Mouse (Mus musculus) cerebral cortex, adult 2 months (tissue): ENCODE data around the gene Grm7.

Source experiments
- WGBS: fragments of 180-500 bp; shearing (Covaris S2); methylation state at CpG from one replicate; pipeline ENCODE4 v1.1.7; 2018; 5-methylcytosine and 5-hydroxymethylcytosine counted together

Grm7 gene

DNA sequence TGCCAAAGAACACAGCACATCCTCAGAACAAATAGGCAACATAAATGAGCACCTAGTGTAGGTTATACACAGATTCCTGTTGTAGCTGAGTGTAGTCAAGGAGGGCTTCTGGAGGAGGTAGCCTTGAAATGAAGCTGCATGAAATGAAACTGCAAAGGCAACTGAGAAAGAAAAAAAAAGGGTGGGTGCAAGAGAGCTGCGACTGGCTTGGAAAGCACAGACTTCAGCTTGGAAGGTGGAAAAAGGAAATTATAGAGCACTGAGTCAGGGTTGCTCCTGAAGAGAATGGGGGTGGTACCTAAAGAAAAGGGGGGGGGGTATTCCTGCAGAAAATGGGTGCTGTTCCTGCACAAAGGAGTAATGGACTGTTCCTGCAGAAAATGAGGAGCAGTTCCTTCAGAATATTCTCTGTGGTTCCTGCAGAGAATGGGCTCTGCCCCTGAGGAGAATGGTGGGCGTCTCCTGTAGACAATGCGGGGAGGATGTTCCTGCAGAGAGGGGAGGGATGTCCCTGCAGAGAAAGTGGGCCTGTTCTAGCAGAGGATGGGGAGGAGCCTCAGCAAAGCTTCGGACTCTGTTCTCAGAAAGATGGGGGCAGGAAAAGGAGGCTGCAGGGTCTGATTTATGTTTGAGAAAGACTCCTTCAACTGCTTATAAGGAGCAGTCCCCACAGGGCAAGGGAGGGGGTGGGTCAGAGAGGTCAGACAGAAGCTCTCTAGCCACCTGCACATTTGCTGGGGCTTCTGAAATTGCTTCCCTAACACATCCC, 726.4 kb downstream of the Grm7 start:
- WGBS = 26% methylated on average over 4 of the region's 4 CpGs

DNA sequence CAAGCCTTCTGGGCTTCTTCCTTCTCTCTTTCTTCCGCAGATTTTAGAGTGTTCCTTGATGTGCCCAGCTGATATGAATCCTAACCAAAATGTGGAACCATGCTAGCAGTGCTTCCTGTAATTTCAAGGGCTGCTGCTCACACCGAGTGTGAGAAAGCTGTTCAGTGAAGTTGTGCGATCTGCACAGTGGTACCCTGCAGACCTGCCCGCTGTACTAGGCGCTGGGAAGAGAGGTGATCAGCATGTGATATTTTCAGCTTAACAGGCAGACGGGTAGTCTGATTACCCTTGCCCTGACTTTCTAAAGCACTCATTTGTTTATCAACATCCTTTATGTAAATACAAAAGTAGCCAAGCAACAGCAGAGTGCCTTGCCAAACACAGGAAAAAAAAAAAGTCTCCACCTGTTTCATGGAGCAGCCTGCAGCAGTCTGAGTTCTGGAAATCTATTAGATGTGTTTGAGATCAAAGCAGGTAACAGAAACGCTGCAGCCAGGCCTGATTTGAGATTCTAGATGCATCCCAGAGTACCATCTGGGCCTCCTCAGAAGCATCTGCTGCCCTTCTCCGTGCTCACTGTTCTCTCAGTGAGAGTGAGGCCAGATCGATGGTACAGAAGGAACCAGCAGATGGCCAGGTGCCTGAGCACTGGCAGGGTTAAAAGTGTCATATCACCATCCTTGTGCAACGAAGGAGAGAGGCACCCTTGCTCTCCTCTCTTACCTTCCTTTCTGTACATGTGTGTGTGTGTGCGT, 727.4 kb downstream of the Grm7 start:
- 38% methylated on average over 11 of the region's 11 CpGs for WGBS

DNA sequence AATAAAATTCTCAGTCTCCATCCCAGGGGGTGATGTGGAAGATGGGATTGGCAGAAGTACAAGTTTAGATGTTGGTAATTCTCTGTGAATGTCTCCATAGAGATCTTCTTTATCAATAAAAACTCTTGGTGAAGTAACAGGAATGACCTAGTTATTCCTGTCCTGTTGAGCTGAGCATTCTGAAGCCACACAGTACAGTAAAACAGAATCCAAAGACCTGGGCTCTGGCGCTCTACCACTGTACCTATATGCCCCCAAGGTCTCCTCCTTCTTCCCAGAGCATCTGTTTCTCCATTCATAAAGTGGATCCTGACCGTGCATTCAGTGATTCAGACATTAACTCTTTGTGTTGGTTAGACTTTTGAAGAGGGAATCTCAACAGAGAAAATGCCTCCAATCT, 735.3 kb downstream of the Grm7 start:
- 67% methylated on average over 2 of the region's 2 CpGs for WGBS

DNA sequence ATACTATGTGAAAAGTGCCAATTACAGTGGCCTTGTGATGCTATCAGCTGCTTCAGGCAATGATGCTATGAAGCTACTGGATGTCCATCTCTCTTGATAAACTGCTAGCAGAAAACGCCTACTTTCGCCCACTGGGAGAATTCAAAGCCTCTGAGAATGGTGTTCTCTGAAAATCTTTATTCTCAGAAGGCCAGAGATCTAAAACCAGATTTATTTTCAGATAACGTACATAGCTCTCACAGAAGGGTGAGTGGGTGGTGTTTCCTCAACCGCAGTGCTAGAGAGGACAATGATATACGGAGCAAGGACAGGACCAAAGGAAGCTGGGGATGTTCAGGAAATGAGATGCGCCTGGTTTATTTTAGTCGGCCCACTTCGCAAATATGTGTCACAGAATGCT, 763.4 kb downstream of the Grm7 start:
- WGBS = 59% methylated on average over 8 of the region's 8 CpGs

DNA sequence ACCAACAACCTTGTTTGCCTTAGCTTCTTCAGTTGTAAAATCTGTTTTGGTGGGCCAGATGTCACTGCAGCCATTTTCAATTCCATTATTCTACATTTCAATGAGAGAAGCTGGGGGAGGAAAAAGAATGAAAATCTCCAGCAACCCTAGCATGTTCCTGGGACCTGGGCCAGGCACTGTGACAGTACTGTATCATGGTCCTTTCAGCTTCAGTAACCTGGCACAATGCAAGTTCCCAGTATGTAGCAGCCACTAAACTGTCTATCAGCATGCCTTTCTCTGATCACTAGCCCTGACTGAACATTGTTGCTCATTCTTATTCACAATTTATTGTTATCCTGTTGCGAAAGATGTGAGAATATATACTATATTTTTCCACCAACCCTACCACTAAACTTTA, 779.4 kb downstream of the Grm7 start:
- 86% methylated on average over 1 of the region's 1 CpGs for WGBS

DNA sequence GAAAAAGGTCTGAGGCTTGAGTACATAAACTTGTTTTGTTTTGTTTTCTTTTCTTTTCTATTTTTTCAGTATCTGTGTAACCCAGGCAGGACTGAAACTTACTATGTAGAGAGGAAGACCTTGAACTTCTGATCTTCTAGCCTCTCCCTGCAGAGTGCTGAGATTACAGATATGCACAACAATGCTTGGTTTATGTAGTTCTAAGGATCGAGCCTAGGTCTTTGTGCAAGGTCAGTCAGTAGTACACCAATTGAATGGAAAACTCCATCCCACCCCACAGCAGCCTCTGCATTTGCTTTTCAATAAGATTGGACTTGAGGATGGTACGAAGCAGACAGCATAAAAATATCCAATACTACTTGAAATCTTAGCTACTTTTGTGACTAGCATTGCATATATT, 800.8 kb downstream of the Grm7 start:
- 76% methylated on average over 2 of the region's 2 CpGs for WGBS

DNA sequence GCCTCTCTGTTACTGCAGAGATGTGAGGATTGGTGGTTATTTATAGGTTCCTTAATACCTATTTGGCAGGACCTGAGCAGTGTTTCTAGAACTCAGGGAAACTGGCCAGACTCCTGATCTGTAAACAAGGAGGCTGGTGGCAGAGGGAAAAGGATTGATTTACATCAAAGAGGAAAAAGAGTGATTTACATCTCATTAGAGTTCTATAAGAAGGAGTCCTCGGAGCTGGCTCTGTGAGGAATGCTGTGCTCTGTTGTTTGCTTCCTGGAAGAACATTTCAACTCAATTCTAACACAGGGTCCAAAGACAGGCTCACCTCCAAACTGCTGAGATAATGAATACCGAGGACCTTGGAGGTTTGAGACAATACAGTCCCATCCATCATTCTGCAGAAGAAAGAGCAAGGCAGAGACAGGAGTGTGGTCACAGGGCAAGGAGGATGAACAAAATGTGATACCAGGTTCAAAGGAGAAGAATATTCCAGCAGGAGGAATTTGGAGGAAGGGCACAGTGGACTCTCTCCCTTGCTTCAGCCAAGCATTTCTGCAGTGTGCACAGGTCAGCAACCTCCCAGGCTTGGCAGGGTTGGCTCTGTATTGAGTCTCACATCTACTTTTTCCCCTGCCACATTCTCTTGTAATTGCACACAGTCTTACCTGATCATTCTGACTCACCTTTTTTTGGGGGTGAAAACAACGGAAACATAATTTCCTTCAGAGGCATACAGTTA, 803.8 kb downstream of the Grm7 start:
- 45% methylated on average over 3 of the region's 3 CpGs for WGBS

DNA sequence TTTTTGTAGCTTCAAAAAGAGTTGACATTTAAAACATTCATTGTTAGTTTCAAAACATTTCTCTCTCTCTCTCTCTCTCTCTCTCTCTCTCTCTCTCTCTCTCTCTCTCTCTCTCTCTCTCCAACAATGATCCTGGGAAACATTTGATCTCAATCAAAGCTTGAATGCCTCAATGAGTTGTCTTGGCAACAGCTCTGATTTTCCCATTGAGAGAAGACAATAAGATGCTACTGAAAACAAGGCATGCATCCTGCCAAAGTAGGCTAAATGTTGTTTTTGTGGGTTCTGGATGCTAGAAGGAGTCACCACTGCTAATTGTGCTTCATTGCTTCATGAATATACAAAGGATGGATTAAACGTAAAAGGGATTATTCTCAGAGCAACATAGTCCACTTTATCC, 836.5 kb downstream of the Grm7 start:
- whole genome bisulfite sequencing = 18% methylated on average over 1 of the region's 1 CpGs

DNA sequence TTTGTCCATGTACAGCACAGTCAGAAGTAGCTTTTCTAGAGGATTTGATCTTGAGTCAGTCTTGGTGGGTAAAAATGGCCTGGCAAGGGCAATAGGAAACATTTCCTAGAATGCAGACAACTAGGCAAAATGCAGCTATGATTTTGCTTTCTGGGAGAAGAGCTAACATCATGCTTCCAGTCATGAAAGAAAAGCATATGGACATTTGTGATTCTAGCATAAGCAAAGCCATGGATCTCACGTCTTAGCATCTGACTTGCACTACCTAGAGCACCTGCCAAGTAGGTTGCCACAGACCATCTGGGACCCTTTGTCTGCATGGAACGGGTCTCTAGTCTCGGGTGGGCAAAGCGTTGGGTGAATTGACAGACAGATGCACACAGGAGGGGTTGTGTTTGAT, 842.2 kb downstream of the Grm7 start:
- WGBS = 56% methylated on average over 4 of the region's 4 CpGs

DNA sequence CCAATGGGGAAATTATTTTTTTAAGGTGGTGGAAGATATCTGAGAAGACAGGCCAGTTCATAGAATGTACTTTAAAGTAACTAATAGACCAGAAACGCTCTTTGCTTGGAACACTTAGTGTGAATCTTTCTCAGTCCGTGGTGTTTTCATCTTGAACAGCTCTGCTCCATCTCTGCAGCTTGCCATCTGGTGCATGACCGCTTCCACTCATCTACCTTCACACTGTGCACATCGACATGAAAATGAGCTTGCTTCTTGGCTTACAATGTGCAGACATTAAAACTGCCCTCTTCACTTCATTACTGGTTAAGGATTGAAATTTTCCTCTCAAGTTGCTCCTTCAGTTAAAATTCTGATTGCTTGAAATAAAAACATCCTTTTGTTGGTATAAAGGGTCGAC, 854.2 kb downstream of the Grm7 start:
- 63% methylated on average over 5 of the region's 5 CpGs for WGBS

DNA sequence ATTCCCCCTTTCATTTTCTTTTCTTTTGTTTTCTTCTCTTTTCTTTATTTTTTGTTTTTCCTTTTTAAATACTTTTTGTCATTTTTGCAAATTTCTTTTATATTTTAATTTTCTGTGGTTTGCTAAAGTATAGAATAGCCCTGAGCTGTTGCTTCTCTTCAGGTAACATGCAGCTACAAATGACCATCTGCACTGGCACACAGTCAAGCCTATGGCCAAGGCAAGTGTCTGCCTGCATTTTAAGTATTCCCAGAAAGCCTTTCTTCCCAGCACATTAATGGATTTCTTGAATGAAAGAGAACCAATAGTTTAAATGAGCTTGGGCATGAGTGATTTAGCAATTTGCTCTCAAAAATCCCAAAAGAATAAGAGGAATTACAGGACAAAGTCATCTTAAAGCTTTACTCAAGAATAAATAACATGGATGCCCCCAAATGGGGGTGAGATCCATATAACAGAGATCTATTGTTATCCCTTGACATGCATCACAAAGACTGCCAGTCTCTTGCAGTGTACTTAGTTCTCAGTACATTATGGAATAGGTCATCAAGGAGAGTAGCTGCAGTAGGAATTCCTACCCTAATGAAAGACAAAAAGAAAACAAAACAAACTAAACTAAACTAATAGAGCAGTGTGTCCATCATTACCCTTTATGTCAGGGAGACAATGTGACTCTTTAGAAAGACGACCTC, 865.5 kb downstream of the Grm7 start:
- WGBS = 67% methylated on average over 1 of the region's 1 CpGs

DNA sequence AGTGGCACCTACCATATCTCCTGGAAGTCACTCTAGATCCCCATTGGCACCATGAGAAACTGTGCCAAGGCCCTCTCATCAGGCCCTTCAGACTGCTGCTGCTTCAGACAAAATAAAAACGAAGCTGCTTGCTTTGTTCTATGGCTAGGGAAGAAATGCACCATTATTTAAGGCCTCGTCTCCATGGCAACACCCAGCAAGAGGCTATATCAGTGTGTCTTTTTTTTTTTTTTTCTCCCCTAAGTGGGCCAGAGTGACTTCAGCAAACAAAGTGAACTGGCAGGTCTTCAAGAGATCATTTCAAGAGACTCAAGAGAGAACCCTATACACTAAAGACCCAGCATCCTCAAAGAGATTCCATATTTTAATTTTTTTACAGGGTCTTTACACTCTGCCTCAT, 867.0 kb downstream of the Grm7 start:
- WGBS = 30% methylated on average over 2 of the region's 2 CpGs

DNA sequence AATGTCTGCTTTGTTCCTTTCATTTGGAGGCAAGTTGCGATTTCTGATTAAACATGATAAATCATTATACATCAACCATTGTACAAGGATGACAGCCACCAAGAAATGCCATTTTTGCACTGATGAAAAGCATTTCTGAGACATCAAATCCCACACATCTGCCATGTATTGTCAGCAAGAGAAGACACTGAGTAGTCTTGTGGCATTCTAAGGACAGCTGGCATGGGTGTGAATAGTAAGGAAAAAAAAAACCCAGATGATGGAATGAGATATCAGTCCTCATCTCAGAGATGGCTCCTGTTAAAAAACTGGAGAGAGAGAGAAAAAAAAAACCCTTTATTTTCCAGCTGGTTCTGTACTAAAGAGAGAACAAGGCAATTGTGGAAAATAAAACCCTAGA, 875.8 kb downstream of the Grm7 start:
- 65% methylated on average over 1 of the region's 1 CpGs for WGBS

DNA sequence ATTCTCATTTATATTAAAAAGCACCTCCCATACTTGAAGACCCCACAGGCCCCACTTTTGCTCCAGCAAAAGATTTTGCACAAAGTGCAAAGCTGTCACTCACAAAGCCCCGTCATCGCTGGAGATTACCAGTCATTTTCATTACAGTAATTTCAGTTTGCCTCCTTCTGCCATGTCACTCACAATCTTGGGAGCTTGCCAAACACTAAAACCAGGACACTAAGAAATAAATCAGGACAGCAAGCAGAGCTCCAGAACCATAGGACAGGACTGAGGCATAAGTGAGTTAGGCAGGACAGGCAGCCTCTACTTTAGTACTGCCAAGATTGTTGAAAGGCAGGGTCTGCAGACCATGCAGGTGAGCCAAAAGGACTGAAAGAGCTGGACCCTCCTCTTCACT, 884.6 kb downstream of the Grm7 start:
- 60% methylated on average over 2 of the region's 2 CpGs for WGBS

DNA sequence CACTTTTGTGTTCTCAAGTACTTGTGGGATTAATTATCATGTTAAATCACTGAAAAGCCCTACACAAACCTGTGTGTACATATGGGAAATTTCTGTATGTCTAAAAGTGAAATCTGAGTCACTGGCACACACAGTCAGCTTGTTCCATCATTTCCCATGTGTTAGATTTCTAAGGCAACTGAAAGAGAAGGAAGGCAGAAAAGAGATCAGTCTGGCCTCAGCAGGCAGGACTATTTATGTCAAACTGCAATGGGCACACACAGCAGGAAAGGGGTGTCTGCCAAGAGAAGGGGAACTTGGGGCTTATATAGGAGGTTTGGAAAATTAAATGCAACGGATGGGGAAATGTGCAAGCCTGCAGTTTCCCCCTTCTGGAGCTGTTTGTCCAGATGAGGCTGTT, 913.2 kb downstream of the Grm7 start:
- WGBS = 31% methylated on average over 1 of the region's 1 CpGs

DNA sequence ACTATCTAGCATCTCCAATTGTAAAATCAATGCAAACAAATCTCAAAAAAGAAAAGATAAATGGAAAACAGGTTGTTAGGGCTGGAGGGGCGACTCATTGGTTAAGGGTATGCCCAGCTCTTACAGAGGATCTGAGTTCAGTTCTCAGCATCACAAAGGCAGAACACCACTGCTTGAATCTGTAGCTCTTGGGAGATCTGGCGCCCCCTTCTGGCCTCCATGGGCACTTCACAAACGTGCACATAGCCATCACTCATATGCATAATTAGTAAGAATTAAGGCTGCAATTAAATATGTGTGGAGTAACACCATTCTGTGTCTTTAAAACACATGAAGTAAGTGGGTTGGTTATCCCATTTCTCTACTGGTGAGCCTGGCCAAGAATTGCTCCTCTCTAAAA, 914.1 kb downstream of the Grm7 start:
- WGBS = 70% methylated on average over 3 of the region's 3 CpGs

DNA sequence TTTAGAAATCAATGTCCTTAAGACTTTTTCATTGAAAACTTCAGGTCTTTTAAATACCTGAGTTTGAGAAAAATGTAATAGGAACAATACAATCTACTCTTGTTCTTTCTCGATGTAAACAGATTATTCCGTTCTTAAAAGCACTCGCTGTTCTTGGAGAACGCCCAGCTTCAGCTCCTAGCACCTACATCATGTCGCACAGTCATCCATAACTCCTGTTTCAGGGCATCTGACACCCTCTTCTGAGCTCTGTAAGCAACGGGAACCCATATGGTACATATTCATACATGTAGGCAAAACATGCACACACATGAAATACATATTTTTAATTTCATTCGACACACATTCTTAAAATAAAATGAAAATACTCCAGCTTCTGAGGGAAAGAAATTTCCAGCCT, 916.0 kb downstream of the Grm7 start:
- WGBS = 52% methylated on average over 7 of the region's 7 CpGs

DNA sequence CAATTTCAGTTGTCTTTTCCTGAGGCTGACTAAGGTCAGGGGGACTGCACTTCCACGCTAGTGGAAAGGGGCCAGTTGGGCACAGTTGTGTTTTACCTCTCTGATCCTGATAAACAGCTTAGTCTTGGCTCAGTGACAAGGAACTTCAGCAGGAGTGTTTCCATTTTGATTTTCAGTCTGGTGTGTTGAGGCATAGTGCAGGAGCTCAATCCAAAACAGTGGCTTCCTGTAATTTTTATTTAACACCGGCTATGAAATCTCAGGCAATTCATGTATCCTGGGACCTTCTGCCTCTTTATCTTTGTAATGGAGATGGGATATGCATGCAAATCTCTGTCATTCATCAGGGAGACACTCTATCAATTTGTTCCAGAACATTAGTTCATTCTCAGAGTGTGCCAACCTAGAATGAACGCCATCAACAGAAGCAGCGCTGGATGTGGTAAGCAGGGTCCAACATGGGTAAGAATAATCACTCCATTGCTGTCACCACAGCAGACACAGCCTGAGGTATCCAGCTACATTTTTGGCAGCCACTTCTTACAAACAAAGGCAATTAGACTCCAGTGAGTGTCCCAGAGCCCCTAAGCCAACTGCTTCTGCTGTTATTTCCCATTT, 926.2 kb downstream of the Grm7 start:
- 66% methylated on average over 4 of the region's 4 CpGs for WGBS

DNA sequence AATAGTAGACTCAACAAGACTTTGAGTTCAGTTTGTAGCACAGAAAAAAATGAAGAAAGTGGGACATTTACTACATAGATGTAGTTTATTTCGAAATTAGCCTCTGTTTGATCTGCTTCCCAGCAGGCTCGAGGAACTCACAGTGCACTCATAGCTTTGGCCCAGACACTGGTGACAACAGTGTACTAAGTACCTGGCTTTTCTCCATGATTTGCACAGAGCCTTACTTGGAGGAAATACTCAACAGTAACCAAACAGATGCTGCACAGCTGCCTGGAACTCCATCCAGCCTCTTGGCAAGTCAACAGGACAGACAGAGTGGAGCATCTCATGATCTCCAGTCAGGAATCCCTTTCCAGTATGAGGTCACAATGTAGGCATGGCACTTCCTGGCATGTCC, 939.5 kb downstream of the Grm7 start:
- WGBS = 53% methylated on average over 2 of the region's 2 CpGs

DNA sequence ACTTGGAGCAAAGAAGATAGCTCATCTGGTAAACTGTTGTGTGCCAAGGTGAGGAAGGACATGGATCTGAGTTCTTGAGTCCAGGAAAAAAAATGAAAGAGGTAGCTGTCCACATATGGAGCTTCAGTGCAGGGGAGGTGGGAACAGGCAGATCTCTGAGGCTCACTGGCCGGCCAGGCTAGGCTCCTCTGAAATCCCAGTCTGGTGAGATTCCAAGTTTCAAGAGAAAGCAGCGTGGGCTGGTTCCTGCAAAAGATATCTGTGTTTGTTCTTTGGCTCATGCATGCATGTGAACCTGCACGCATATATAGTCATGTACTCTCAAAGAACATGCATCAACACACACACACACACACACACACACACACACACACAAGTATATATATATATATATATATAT, 942.2 kb downstream of the Grm7 start:
- WGBS = 58% methylated on average over 3 of the region's 3 CpGs

DNA sequence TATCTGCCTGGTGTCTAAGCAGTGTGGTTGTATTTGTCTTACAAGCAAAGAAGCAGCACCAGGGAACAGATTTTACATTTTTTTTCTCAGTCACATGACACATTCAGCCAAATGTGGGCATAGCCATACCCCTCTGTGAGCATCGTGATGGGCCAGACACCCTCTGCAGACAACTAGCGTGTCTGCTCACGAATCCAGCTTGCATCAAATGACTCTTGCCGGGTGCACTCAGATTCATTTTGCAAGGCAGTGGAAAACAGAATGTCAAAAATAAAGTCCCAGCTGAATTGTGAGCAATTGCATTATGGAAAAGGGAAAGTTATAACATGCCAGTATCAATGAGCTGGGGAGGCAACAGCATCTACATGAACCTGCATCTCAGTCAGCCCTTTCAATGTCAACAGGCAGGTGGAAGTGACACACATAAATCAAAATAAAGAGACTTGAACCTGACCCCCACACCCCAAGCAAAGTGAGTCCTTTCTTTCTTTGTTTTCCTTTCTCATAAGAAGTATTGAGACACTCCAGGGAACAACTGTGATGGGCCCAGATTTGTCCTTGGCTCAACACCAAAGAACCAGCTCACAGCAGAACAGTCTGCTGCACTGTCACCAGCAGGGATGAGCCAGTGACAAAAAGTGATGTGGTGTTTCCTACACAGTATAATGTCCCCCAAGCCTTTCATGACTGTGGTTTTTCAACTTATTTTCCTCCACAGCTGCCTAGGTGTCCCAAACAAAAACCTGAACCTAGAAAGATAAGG, 956.7 kb downstream of the Grm7 start:
- 43% methylated on average over 4 of the region's 4 CpGs for WGBS
